Mouse (Mus musculus): ENCODE data around the gene Lemd1. TPM values are rescaled to one million over a fixed set of nuclear protein-coding genes. Genes with fewer than 3 reads are reported as not detected.
A peak's percentile ranks its signal among the peaks of the same experiment; 100 is the strongest.

Gene Lemd1
- polyA plus RNA-seq, 1 experiment = not detected

GRCm38 (mm10) chr1:132201936-132202335 lies 10.7 kb downstream of the Lemd1 start:
- H3K27me3 ChIP-seq (replicated peaks; ENCODE audit: control insufficient read depth, insufficient read depth, low read length) = no peaks in the 10 kb centered on the region
- WGBS = 68% methylated on average over 2 of the region's 2 CpGs
- no peaks in the 10 kb centered on the region for H3K36me3 ChIP-seq (ENCODE audit: control insufficient read depth, insufficient read depth, low read length)
- H3K4me1 ChIP-seq (ENCODE audit: control insufficient read depth, insufficient read depth, low read length) = no peaks in the 10 kb centered on the region
- DNase-seq = no peak
- TF ChIP-seq POLR2A (IDR thresholded peaks at IDR 0.05; ENCODE audit: low read depth, low read length) (no peak), CTCF (conservative IDR thresholded peaks at IDR 0.05; ENCODE audit: insufficient read depth, insufficient read length, low read depth, low read length) (no peak)
- no peak overlapping the region for H3K27ac ChIP-seq (ENCODE audit: insufficient read depth, low read depth, low read length)
- no peak overlapping the region for H3K4me3 ChIP-seq (ENCODE audit: insufficient read depth, low read depth, low read length)

- WGBS = 92% methylated on average over 5 of the region's 5 CpGs
- Histone ChIP-seq H3K27ac (ENCODE audit: insufficient read depth, low read depth, low read length) (no peak overlapping the region), H3K4me3 (ENCODE audit: insufficient read depth, low read depth, low read length) (no peak overlapping the region), H3K36me3 (ENCODE audit: control insufficient read depth, insufficient read depth, low read length) (no peaks in the 10 kb centered on the region), H3K4me1 (ENCODE audit: control insufficient read depth, insufficient read depth, low read length) (no peaks in the 10 kb centered on the region), H3K27me3 (replicated peaks; ENCODE audit: control insufficient read depth, insufficient read depth, low read length) (no peaks in the 10 kb centered on the region)
- TF ChIP-seq CTCF (conservative IDR thresholded peaks at IDR 0.05; ENCODE audit: insufficient read depth, insufficient read length, low read depth, low read length) = no peak
- TF ChIP-seq POLR2A (IDR thresholded peaks at IDR 0.05; ENCODE audit: low read depth, low read length) = no peak
- no peak for DNase-seq
Observed at GRCm38 (mm10) chr1:132202771-132203170, 11.5 kb downstream of the Lemd1 start.

GRCm38 (mm10) chr1:132205958-132206357 lies 14.7 kb downstream of the Lemd1 start:
- Histone ChIP-seq H3K4me1 (ENCODE audit: control insufficient read depth, insufficient read depth, low read length) (no peaks in the 10 kb centered on the region), H3K27ac (ENCODE audit: insufficient read depth, low read depth, low read length) (no peak overlapping the region), H3K4me3 (ENCODE audit: insufficient read depth, low read depth, low read length) (no peak overlapping the region), H3K27me3 (replicated peaks; ENCODE audit: control insufficient read depth, insufficient read depth, low read length) (no peaks in the 10 kb centered on the region), H3K36me3 (ENCODE audit: control insufficient read depth, insufficient read depth, low read length) (no peaks in the 10 kb centered on the region)
- DNase-seq = no peak
- TF ChIP-seq POLR2A (IDR thresholded peaks at IDR 0.05; ENCODE audit: low read depth, low read length) = no peak
- no peak for TF ChIP-seq CTCF (conservative IDR thresholded peaks at IDR 0.05; ENCODE audit: insufficient read depth, insufficient read length, low read depth, low read length)
- 74% methylated on average over 5 of the region's 5 CpGs for WGBS

DNA sequence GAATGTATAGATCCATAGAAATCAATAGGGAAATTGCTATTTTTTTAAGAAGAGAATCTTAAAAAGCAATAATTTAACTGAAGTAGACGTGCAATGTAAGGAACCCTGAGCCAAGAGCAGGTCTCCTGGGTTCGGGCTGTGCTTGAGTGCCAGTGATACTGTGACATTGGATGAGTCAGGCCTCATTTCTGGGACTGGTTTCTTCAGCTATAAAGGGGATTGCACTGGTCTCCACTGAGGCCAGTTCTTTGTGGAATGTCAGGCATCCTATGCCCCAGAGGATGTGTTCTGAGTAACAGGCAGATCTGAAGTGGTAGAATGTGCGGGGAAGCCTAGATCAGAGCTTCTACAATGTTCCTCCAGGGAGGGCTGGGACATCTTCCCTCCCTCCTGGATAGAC lies 15.6 kb downstream of the Lemd1 start:
- 89% methylated on average over 3 of the region's 3 CpGs for WGBS
- Histone ChIP-seq H3K27ac (ENCODE audit: insufficient read depth, low read depth, low read length) (no peak overlapping the region), H3K4me1 (ENCODE audit: control insufficient read depth, insufficient read depth, low read length) (no peaks in the 10 kb centered on the region)

DNA sequence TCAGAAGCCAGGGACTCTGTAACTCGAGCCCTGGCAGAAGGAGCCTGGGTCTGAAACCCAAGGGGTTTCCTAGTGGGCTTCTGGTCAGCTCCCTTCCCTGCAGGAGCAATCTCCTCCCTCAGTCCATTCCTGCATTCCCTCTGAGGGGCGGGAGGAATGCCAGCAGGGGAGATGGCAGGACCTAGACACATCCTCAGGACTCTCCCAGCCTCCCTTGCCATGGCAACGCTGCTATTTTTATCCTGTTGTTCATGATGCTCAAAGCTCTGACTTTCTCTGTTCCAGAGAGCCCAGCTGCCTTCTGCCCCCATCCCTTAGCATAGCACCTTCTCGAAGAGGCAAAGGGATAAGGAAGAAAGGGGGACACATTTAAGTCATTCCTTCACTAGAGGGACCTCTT lies 16.9 kb downstream of the Lemd1 start:
- no peak for DNase-seq
- WGBS = 32% methylated on average over 4 of the region's 4 CpGs
- Histone ChIP-seq H3K27ac (ENCODE audit: insufficient read depth, low read depth, low read length) (no peak overlapping the region), H3K4me3 (ENCODE audit: insufficient read depth, low read depth, low read length) (no peak overlapping the region), H3K27me3 (replicated peaks; ENCODE audit: control insufficient read depth, insufficient read depth, low read length) (no peaks in the 10 kb centered on the region), H3K4me1 (ENCODE audit: control insufficient read depth, insufficient read depth, low read length) (no peaks in the 10 kb centered on the region), H3K36me3 (ENCODE audit: control insufficient read depth, insufficient read depth, low read length) (no peaks in the 10 kb centered on the region)
- TF ChIP-seq POLR2A (IDR thresholded peaks at IDR 0.05; ENCODE audit: low read depth, low read length) (no peak), CTCF (conservative IDR thresholded peaks at IDR 0.05; ENCODE audit: insufficient read depth, insufficient read length, low read depth, low read length) (no peak)

More for the DNA sequence above, 15.6 kb downstream of the Lemd1 start:
- Histone ChIP-seq H3K36me3 (ENCODE audit: control insufficient read depth, insufficient read depth, low read length) (no peaks in the 10 kb centered on the region), H3K4me3 (ENCODE audit: insufficient read depth, low read depth, low read length) (no peak overlapping the region), H3K27me3 (replicated peaks; ENCODE audit: control insufficient read depth, insufficient read depth, low read length) (no peaks in the 10 kb centered on the region)
- TF ChIP-seq CTCF (conservative IDR thresholded peaks at IDR 0.05; ENCODE audit: insufficient read depth, insufficient read length, low read depth, low read length) (no peak), POLR2A (IDR thresholded peaks at IDR 0.05; ENCODE audit: low read depth, low read length) (no peak)
- no peak for DNase-seq

DNA sequence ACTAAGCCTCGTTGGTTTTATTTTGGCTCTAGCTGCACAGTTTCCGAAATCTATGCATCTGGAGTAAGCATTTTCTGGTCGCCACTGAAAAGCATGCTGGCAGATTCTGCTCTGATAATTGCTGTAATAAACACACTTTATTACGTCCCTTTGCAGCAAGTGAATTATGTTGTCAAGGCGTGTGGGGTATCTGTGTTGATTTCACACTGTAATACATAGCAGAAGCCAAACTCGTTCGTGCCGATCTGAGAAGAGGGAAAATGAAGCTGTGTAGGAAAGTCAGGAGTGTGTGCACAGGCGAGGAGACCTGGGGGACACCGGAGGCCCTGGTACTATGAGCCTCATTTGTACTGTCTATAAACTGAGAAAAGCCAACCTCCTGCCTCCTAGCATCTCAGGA lies 18.2 kb downstream of the Lemd1 start:
- no peaks in the 10 kb centered on the region for H3K36me3 ChIP-seq (ENCODE audit: control insufficient read depth, insufficient read depth, low read length)
- TF ChIP-seq CTCF (conservative IDR thresholded peaks at IDR 0.05; ENCODE audit: insufficient read depth, insufficient read length, low read depth, low read length) (no peak), POLR2A (IDR thresholded peaks at IDR 0.05; ENCODE audit: low read depth, low read length) (no peak)
- H3K27me3 ChIP-seq (replicated peaks; ENCODE audit: control insufficient read depth, insufficient read depth, low read length) = no peaks in the 10 kb centered on the region
- no peaks in the 10 kb centered on the region for H3K4me1 ChIP-seq (ENCODE audit: control insufficient read depth, insufficient read depth, low read length)
- 46% methylated on average over 10 of the region's 10 CpGs for WGBS
- no peak overlapping the region for H3K27ac ChIP-seq (ENCODE audit: insufficient read depth, low read depth, low read length)
- H3K4me3 ChIP-seq (ENCODE audit: insufficient read depth, low read depth, low read length) = no peak overlapping the region
- no peak for DNase-seq

- WGBS = 26% methylated on average over 7 of the region's 7 CpGs
- Histone ChIP-seq H3K27ac (ENCODE audit: insufficient read depth, low read depth, low read length) (no peak overlapping the region), H3K4me1 (ENCODE audit: control insufficient read depth, insufficient read depth, low read length) (no peaks in the 10 kb centered on the region), H3K27me3 (replicated peaks; ENCODE audit: control insufficient read depth, insufficient read depth, low read length) (no peaks in the 10 kb centered on the region), H3K4me3 (ENCODE audit: insufficient read depth, low read depth, low read length) (no peak overlapping the region), H3K36me3 (ENCODE audit: control insufficient read depth, insufficient read depth, low read length) (no peaks in the 10 kb centered on the region)
- peak; percentile 43 for DNase-seq
- TF ChIP-seq CTCF (conservative IDR thresholded peaks at IDR 0.05; ENCODE audit: insufficient read depth, insufficient read length, low read depth, low read length) (peak; percentile 75), POLR2A (IDR thresholded peaks at IDR 0.05; ENCODE audit: low read depth, low read length) (no peak)
Observed at GRCm38 (mm10) chr1:132210922-132211321, 19.7 kb downstream of the Lemd1 start.

- Histone ChIP-seq H3K36me3 (ENCODE audit: control insufficient read depth, insufficient read depth, low read length) (no peaks in the 10 kb centered on the region), H3K4me3 (ENCODE audit: insufficient read depth, low read depth, low read length) (no peak overlapping the region), H3K4me1 (ENCODE audit: control insufficient read depth, insufficient read depth, low read length) (no peaks in the 10 kb centered on the region), H3K27me3 (replicated peaks; ENCODE audit: control insufficient read depth, insufficient read depth, low read length) (no peaks in the 10 kb centered on the region), H3K27ac (ENCODE audit: insufficient read depth, low read depth, low read length) (no peak overlapping the region)
- TF ChIP-seq POLR2A (IDR thresholded peaks at IDR 0.05; ENCODE audit: low read depth, low read length) (no peak), CTCF (conservative IDR thresholded peaks at IDR 0.05; ENCODE audit: insufficient read depth, insufficient read length, low read depth, low read length) (no peak)
- DNase-seq = no peak
- 53% methylated on average over 12 of the region's 12 CpGs for WGBS
Observed at GRCm38 (mm10) chr1:132211672-132212071, 20.4 kb downstream of the Lemd1 start.
